8 mouse cellular contexts compared by ENCODE assay signal in genomic region chr10:79984195-79984816, GRCm38 (mm10). TPM values are rescaled to one million over a fixed set of nuclear protein-coding genes. Genes with fewer than 3 reads are reported as not detected.
A peak's percentile ranks its signal among the peaks of the same experiment; 100 is the strongest.
DNase-seq lines count a peak whose midpoint lies in the region; ATAC-seq and TF ChIP-seq lines count a peak whose summit lies in the region.

Tmem259 (minus strand) TSS chr10:79984330.

- no peaks in the 10 kb centered on the region for H3K9me3 ChIP-seq in embryonic facial prominence, embryonic 13.5 days
- H3K9me3 ChIP-seq in limb, embryonic 12.5 days, result no peaks in the 10 kb centered on the region
- no peaks in the 10 kb centered on the region for H3K9me3 ChIP-seq in midbrain, embryonic 14.5 days (ENCODE audit: control insufficient read depth, low read length)

- ATAC-seq in embryonic facial prominence, embryonic 13.5 days (ENCODE audit: insufficient number of reproducible peaks, insufficient read depth, low FRiP score, low TSS enrichment, low read depth), result peak; percentile 60
- peak; percentile 79 for ATAC-seq in limb, embryonic 12.5 days (ENCODE audit: insufficient number of reproducible peaks, insufficient read depth, low FRiP score, low TSS enrichment, low read depth)
- peak; percentile 81 for ATAC-seq in midbrain, embryonic 14.5 days (ENCODE audit: low FRiP score, low TSS enrichment)

- H3K36me3 ChIP-seq in embryonic facial prominence, embryonic 13.5 days, result peaks cover 13% of the 10 kb centered on the region
- peaks cover 13% of the 10 kb centered on the region for H3K36me3 ChIP-seq in limb, embryonic 12.5 days
- peaks cover 2% of the 10 kb centered on the region for H3K36me3 ChIP-seq in midbrain, embryonic 14.5 days (ENCODE audit: control insufficient read depth, insufficient read depth, low read length)
- H3K36me3 ChIP-seq in spleen, adult 2 months (ENCODE audit: control insufficient read depth, insufficient read depth, low read length), result peaks cover 1% of the 10 kb centered on the region

- TF ChIP-seq POLR2A in spleen, adult 2 months (IDR thresholded peaks at IDR 0.05; ENCODE audit: low read depth, low read length), result no peak

- peak; percentile 97 for DNase-seq in A20 (ENCODE audit: low read depth, low spot score)
- DNase-seq in adrenal gland, postnatal 36 days, result peak; percentile 91 to 94
- peak; percentile 91 to 92 for DNase-seq in heart, adult 18-20 months
- DNase-seq in kidney, adult 18-20 months, result peak; percentile 91
- peak; percentile 95 for DNase-seq in midbrain, embryonic 14.5 days
- DNase-seq in spleen, adult 2 months (ENCODE audit: low read depth in 1 of 2, low spot score in 2 of 2), result peak; percentile 82 to 92

- H3K4me1 ChIP-seq in embryonic facial prominence, embryonic 13.5 days, result peaks cover 49% of the 10 kb centered on the region
- peaks cover 50% of the 10 kb centered on the region for H3K4me1 ChIP-seq in limb, embryonic 12.5 days (replicated peaks)
- H3K4me1 ChIP-seq in midbrain, embryonic 14.5 days (ENCODE audit: control insufficient read depth, insufficient read depth, low read length), result peaks cover 18% of the 10 kb centered on the region
- H3K4me1 ChIP-seq in spleen, adult 2 months (ENCODE audit: control insufficient read depth, insufficient read depth, insufficient read length), result peaks cover 32% of the 10 kb centered on the region; the same call in 1 of the 2 replicates

- H3K27me3 ChIP-seq in embryonic facial prominence, embryonic 13.5 days, result no peaks in the 10 kb centered on the region
- 0 out of 2 replicates have a peak, but pooled peaks cover 3% of the 10 kb centered on the region for H3K27me3 ChIP-seq in limb, embryonic 12.5 days
- peaks cover 23% of the 10 kb centered on the region for H3K27me3 ChIP-seq in midbrain, embryonic 14.5 days (ENCODE audit: control insufficient read depth, insufficient read depth, low read length)
- H3K27me3 ChIP-seq in spleen, adult 2 months (ENCODE audit: control insufficient read depth, insufficient read depth, low read length), result no peaks in the 10 kb centered on the region

- no peak for TF ChIP-seq CTCF in spleen, adult 2 months (IDR thresholded peaks at IDR 0.05; ENCODE audit: extremely low read depth, insufficient read depth, insufficient read length, insufficient replicate concordance)

- H3K4me2 ChIP-seq in embryonic facial prominence, embryonic 13.5 days, result peak within 1 kb of the TSS; percentile 93
- peak within 1 kb of the TSS; percentile 94 for H3K4me2 ChIP-seq in limb, embryonic 12.5 days
- H3K4me2 ChIP-seq in midbrain, embryonic 14.5 days (ENCODE audit: low read length), result peak within 1 kb of the TSS; percentile 88

- under 1% methylated on average over 39 of the region's 49 CpGs for WGBS in embryonic facial prominence, embryonic 13.5 days
- under 1% methylated on average over 49 of the region's 49 CpGs for WGBS in limb, embryonic 12.5 days
- WGBS in midbrain, embryonic 14.5 days, result under 1% methylated on average over 48 of the region's 49 CpGs
- WGBS in spleen, adult 2 months, result under 1% methylated on average over 34 of the region's 49 CpGs

- H3K4me3 ChIP-seq in embryonic facial prominence, embryonic 13.5 days, result peak within 1 kb of the TSS; percentile 66
- peak within 1 kb of the TSS; percentile 76 for H3K4me3 ChIP-seq in limb, embryonic 12.5 days (replicated peaks)
- H3K4me3 ChIP-seq in midbrain, embryonic 14.5 days (replicated peaks; ENCODE audit: low read depth, low read length), result peak within 1 kb of the TSS; percentile 63
- peak within 1 kb of the TSS; percentile 77 for H3K4me3 ChIP-seq in spleen, adult 2 months (ENCODE audit: extremely low read depth, insufficient read depth, insufficient read length)

- H3K9ac ChIP-seq in embryonic facial prominence, embryonic 13.5 days, result peak within 1 kb of the TSS; percentile 84
- peak within 1 kb of the TSS; percentile 86 for H3K9ac ChIP-seq in limb, embryonic 12.5 days (replicated peaks)
- peak within 1 kb of the TSS; percentile 80 for H3K9ac ChIP-seq in midbrain, embryonic 14.5 days (replicated peaks; ENCODE audit: low read length)

- H3K27ac ChIP-seq in embryonic facial prominence, embryonic 13.5 days, result peak within 1 kb of the TSS; percentile 98
- peak within 1 kb of the TSS; percentile 93 for H3K27ac ChIP-seq in limb, embryonic 12.5 days
- peak within 1 kb of the TSS; percentile 92 for H3K27ac ChIP-seq in midbrain, embryonic 14.5 days (replicated peaks; ENCODE audit: low read depth, low read length)
- peak within 1 kb of the TSS; percentile 95 for H3K27ac ChIP-seq in spleen, adult 2 months (ENCODE audit: insufficient read depth, low read length)

RNA-seq across cellular contexts. Expression of gene Tmem259, which starts in this region (rescaled TPM):
- 100 to 1,000 TPM; 144 to 146 TPM for total RNA-seq in adrenal gland, postnatal 36 days (2021)
- polyA plus RNA-seq in embryonic facial prominence, embryonic 13.5 days (2015; fragmentation: Nextera tagmentation; extraction: Ambion mirVana), result 15.4 and 17.0 TPM in 2 replicates
- total RNA-seq in heart, adult 18-20 months (2021), result 100 to 1,000 TPM; 120 TPM
- 20.7 and 22.5 TPM in 2 replicates for polyA plus RNA-seq in limb, embryonic 12.5 days (2016; fragmentation: Nextera tagmentation; extraction: Ambion mirVana)
- polyA plus RNA-seq in midbrain, embryonic 14.5 days (2014; fragmentation: Nextera tagmentation; extraction: Ambion mirVana), result 20.7 and 28.4 TPM in 2 replicates
- 266 and 371 TPM in 2 replicates for polyA plus RNA-seq in spleen, adult 2 months (2012; rRNA removed)

Comparison
In these comparisons a context has a peak if more than half of its experiments do, and no peak if none do; other contexts are left out.
1. Peak in every context shown above with its lines: DNase-seq, ATAC-seq, H3K4me3 ChIP-seq and H3K27ac ChIP-seq.